Mouse (Mus musculus) testis, postnatal 14 days (tissue): ENCODE measurements at regions not wholly inside any gene's neighbourhood (a gene's known extent, or its start where the extent isn't known, plus 50 kb on each side); places are given as distances from the start of the nearest gene placed in this dataset.
"Not testable (repeated sequence)": the region's sequence is repeated elsewhere in the genome, so short reads cannot be mapped to it uniquely, and the experiment has no call there.

Experiments
- DNase-seq: peaks from one replicate; pipeline ENCODE4 v3.0.0; 2021; ENCODE audit warnings: low spot score

GRCm38 (mm10) chr10:6182400-6182799 is 260.2 kb upstream of the Rgs17 start:
- DNase-seq: no peak

- not testable (repeated sequence) for DNase-seq
Measured at GRCm38 (mm10) chr10:6164311-6164710, 242.1 kb upstream of the Rgs17 start.

- no peak for DNase-seq
Measured at GRCm38 (mm10) chr10:6156941-6157340, 234.7 kb upstream of the Rgs17 start.

- no peak for DNase-seq
Measured at GRCm38 (mm10) chr10:6134091-6134490, 211.9 kb upstream of the Rgs17 start.

GRCm38 (mm10) chr10:6124423-6124822 is 202.2 kb upstream of the Rgs17 start:
- DNase-seq: not testable (repeated sequence)

GRCm38 (mm10) chr10:6114883-6115622 is 192.9 kb upstream of the Rgs17 start:
- peak; percentile 6 for DNase-seq
